Mouse (Mus musculus): ENCODE measurements around the gene Runx1.

- TF ChIP-seq EP300 (optimal IDR thresholded peaks at IDR 0.05) (no peak), CTCF (IDR thresholded peaks at IDR 0.05; ENCODE audit: low read depth) (no peak)
Measured at GRCm38 (mm10) chr16:92720678-92721077, 105.3 kb downstream of the Runx1 start.

Data from stomach, postnatal 0 days (tissue).